Mouse (Mus musculus) skeletal muscle tissue, adult 2 months (tissue): ENCODE data around the gene Tmem179.

Experiments
- DNase-seq: peaks from one replicate; pipeline ENCODE4 v3.0.0-alpha.2; 2012; ENCODE audit warnings: low read depth, low spot score

Tmem179 gene

GRCm38 (mm10) chr12:112516697-112517337, at the start of gene Tmem179:
Gene Tmem179, minus strand, starts transcription at chr12:112516747.
- peak; percentile 5 for DNase-seq

GRCm38 (mm10) chr12:112563011-112563410, 46.5 kb upstream of the Tmem179 start:
- DNase-seq = no peak

- DNase-seq = no peak
Measured at GRCm38 (mm10) chr12:112562462-112562861, 45.9 kb upstream of the Tmem179 start.

- no peak for DNase-seq
Measured at GRCm38 (mm10) chr12:112561163-112561562, 44.6 kb upstream of the Tmem179 start.

- no peak for DNase-seq
Measured at GRCm38 (mm10) chr12:112560176-112560797, 43.7 kb upstream of the Tmem179 start.

GRCm38 (mm10) chr12:112559671-112560070, 43.1 kb upstream of the Tmem179 start:
- no peak for DNase-seq

GRCm38 (mm10) chr12:112559231-112559630, 42.7 kb upstream of the Tmem179 start:
- DNase-seq = no peak

- no peak for DNase-seq
Measured at GRCm38 (mm10) chr12:112557219-112557618, 40.7 kb upstream of the Tmem179 start.

GRCm38 (mm10) chr12:112556531-112557060, 40.0 kb upstream of the Tmem179 start:
- no peak for DNase-seq

- DNase-seq = no peak
Measured at GRCm38 (mm10) chr12:112554900-112555299, 38.4 kb upstream of the Tmem179 start.

- DNase-seq = no peak
Measured at GRCm38 (mm10) chr12:112552520-112552919, 36.0 kb upstream of the Tmem179 start.

- peak; percentile 81 for DNase-seq
Measured at GRCm38 (mm10) chr12:112551861-112552375, 35.4 kb upstream of the Tmem179 start.

GRCm38 (mm10) chr12:112549287-112549686, 32.7 kb upstream of the Tmem179 start:
- no peak for DNase-seq

GRCm38 (mm10) chr12:112546110-112546509, 29.6 kb upstream of the Tmem179 start:
- DNase-seq = no peak

GRCm38 (mm10) chr12:112544946-112545701, 28.6 kb upstream of the Tmem179 start:
- peak; percentile 10 for DNase-seq

GRCm38 (mm10) chr12:112543941-112544340, 27.4 kb upstream of the Tmem179 start:
- no peak for DNase-seq

- DNase-seq = peak; percentile 71
Measured at GRCm38 (mm10) chr12:112542920-112543300, 26.4 kb upstream of the Tmem179 start.

- DNase-seq = no peak
Measured at GRCm38 (mm10) chr12:112542257-112542919, 25.8 kb upstream of the Tmem179 start.

- DNase-seq = no peak
Measured at GRCm38 (mm10) chr12:112541483-112542091, 25.0 kb upstream of the Tmem179 start.

GRCm38 (mm10) chr12:112540321-112540720, 23.8 kb upstream of the Tmem179 start:
- no peak for DNase-seq

GRCm38 (mm10) chr12:112539466-112539965, 23.0 kb upstream of the Tmem179 start:
- DNase-seq = no peak
